Mouse (Mus musculus) NIH3T3 (cell line): ENCODE data around the gene Tubg2.
"Not testable (repeated sequence)": the region's sequence is repeated elsewhere in the genome, so short reads cannot be mapped to it uniquely, and the experiment has no call there.

Source experiments
- DNase-seq: peaks from one replicate; pipeline ENCODE4 v3.0.0-alpha.2; 2012; ENCODE audit warnings: low read depth

Tubg2 gene

DNA sequence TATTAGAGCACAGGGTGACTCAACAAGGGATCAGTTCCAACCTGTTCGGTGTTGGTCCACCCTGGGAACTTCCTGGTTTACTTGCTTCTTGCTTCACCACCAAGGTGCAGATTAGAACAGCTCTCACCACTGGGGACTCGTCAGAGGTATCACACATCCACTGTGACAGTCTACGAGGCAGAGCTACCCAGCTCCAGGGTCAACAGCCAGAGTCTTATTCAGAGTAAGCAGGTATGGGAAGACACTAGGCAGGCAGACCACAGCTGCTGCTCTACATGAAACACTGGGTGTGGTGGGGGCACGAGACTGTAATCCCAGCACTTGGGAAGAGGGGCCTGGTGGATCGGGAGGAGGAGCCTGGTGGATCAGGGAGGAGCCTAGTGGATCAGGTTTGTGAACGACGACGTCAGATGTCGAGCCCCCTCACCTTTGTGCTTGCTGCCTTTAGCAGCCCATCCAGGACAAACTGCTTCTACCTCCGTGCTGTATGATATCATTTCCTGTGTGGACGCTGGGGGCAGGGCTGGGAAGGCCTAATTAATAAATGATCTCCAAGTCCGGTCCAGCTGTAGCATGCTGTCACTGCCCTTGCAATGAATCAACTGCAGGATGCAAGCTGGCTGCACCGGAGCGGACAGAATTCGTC is 17.0 kb upstream of the Tubg2 start:
- DNase-seq: no peak

DNA sequence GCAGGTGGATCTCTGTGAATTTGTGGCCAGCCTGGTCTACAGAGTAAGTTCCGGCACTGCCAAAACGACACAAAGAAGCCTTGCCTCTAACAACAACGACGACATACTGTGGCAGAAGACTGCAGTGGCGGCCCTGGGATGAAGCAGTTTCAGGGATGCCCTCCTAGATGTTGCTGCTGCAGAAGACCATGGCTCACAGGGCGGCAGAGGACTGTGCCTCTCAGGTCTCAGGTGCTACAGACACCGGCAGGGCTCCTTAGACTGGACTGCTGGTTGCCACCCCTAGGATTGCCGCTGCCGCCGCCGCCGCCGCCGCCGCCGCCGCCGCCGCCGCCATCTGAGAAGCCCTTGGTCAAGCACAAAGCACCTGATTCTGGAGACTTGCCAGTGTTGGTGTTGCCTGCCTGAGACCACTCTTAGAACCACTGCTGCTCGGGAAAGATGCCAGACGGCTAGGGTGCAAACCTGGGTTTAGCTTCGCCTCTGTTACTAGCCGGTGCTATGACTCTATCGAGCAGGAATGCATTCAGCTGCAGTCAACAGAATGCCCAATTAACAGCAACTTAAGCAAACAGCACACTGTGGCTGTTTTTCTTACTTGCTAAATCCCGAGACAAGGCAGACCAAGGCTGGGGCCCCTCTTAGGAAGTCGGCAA is 15.4 kb upstream of the Tubg2 start:
- DNase-seq: peak; percentile 50

DNA sequence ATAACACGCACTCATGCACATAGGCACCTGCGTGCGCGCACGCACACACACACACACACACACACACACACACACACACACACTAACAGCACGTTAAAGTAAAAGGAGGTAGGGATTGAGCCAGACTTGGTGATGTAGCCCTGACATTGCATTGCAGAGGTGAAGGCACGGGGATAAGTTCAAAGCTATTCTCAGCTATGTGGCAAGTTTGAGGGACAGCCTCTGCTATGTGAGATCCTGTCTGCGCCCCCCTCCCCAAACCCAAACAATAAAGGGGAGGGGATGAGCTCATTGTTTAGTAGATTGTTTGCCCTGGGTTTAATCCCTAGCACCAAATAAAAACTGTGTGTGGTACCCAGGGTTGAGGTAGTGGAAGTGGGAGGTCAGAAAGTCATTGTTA is 14.6 kb upstream of the Tubg2 start:
- no peak for DNase-seq

DNA sequence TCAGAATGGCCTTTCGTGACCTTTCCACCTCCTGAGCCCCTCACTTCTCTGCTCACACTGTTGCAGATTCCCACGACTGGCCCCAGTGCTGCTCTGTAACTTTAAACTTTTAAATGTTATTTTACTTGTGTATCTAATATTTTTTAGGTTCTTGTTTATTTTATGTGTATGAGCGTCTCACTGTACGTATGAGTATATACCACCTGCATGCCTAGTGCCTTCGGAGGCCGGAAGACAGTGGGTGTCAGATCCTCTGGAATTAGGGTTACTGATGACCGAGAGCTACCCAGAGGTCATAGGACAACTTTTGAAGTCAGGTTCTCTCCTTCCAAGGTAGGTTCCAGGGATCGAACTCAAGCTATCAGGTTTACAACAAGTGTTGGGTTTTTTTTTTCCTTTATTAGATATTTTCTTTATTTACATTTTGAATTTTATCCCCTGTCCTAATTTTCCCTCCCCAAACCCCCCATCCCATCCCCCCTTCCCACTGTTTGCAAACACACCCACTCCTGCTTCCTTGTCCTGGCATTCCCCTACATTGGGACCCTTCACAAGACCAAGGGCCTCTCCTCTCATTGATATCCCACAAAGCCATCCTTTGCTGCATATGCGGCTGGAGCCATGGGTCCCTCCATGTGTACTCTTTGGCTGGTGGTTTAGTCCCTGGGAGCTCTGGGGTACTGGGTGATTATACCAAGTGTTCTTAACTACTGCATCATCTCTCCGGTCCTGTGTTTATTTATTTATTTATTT is 13.3 kb upstream of the Tubg2 start:
- no peak for DNase-seq

DNA sequence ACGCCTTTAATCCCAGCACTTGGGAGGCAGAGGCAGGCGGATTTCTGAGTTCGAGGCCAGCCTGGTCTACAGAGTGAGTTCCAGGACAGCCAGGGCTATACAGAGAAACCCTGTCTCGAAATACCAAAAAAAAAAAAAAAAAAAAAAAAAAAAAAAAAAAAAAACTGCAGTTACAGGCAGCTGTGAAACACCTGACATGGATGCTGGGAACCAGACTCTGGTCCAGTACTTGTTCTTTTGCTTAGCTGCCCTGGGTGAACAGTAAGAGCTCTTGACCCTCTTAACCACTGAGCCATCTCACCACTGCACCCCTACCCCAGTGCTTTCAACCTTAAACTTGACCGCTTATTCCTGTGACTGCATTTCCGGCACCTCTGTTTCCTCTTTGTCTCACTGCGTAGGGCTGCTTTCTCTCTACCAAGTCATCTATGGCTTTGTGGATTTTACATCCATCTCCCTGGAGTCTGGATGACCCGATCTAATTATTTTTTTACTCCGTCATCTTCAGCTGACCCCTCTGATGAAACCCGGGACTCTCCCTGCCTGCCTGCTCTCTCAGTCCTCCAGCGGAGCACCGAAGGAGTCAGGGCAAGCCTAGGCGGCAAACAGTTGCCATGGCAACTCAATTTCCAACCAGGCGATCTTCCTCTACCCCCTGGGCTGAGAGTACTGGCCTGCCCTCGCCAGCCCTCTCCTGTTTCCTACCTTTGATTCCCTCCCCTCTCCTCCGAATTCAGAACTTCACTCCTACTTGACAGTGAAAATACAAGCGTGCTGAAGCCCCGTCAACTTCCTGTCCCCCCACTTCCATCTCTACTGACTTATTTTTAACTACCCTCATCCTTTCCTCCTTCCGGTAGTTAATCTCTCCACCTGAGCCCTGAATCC is 12.1 kb upstream of the Tubg2 start:
- DNase-seq: no peak

DNA sequence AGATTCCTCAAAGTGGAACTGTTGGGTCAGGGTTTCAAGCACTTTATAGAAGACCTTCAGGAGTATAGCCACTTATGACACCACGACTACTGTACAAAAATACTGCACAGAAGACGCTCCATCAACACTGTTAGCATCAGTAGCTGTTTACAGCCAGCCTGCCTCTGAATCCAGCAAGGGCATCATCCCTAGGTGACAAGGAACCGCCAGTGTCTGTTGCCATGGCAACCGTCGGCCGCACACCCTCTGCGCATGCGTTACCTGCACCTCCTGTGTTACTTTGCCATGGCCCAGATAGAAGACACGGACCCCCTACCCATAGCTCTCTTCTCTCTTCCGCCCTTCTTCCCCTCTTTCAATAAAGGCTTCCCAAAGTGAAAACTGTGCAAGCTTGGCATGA is 9.3 kb upstream of the Tubg2 start:
- no peak for DNase-seq

DNA sequence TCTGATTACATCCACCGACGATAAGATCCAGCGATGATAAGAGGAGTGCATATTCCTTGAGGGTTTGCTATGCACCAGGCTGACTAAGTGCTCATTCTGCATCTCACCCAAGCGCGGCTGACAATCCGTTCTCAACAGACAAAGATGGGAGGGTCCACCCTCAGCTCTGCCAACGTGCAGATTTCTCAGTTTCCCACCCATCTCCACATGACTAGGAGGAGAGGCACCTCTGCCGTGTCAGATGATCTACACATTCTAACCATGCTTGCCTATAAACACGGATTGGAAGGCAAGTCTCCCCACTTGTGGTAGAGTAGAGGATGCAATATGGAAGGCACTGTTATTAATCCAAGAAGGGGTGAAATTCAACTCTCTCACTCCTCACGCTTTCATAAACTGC is 7.0 kb upstream of the Tubg2 start:
- DNase-seq: no peak

DNA sequence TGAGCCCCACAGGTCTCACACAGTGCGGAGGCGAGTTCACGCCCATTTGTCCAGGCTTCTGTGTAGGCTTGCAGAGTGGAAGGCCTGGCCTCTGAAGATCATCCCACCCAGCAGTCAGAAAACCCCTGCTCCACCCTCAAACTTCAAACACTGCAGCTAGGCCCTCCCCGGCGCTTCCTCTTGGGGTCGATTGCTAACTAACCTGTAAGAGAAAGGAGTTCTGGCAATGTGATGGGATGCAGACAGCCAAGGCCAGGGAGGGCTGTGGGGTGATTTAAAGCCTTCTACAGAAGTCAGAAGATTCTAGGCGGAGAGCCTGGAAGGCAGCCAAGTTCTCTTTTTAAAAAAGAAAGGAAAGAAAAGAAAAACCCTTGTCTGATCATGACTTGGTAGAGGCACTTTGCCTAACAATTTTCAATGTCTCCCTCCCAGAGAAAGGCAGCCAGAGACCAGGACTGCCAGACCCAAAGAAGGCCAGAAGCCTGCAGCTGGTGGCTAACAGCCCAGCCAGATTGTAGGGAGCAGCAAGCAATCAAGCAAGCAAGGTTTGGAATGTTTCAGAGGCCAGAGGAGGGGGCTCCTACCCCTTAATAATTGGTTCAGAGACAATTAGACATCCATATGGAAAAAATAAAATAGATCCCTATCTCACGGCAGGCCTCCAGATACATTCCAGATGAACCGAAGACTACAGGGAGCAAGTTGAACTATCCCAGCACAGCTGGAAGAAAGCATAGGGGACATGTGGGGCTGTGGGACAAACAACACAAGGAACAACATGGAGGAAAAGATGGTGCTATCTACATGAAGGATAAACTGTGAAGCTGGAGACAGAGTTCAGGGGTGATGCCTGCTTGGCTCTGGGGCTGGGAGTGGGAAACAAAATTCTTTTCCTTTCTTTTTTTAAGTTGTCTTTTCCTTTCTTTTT is 6.3 kb upstream of the Tubg2 start:
- peak; percentile 81 for DNase-seq

DNA sequence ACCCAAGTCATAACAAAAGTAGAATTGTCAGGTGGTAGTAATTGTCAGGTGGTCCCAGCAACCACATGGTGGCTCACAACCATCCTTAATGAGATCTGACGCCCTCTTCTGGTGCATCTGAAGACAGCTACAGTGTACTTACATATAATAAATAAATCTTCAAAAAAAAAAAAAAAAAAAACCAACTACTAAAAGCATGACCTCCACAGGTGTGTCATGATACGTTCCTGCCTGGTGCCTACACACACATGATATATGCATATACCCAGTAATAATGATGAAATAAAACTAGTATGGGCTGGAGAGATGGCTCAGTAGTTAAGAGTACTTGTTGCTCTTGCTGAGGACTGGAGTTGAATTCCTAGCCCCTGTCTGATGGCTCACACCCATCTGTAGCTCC is 4.6 kb upstream of the Tubg2 start:
- DNase-seq: no peak

DNA sequence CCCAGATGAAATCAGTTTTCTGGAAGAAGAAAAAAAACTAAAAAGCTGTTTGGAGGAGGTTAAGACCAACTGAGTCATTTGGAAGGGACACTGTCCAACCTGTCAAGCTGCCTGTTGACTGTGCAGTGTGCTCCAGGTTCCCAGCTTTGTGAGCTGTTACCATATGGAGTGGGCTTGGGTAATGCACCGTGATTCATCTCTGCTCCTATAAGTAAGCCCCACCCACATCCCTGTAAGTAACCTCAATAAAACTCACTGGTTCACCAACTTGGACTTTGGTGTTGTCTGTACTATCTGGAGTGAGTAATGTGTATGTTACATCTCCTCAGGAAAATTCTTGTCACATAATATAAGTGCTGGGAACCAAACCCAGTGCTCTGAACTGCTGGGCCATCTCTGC is 2.9 kb upstream of the Tubg2 start:
- DNase-seq: peak; percentile 67

DNA sequence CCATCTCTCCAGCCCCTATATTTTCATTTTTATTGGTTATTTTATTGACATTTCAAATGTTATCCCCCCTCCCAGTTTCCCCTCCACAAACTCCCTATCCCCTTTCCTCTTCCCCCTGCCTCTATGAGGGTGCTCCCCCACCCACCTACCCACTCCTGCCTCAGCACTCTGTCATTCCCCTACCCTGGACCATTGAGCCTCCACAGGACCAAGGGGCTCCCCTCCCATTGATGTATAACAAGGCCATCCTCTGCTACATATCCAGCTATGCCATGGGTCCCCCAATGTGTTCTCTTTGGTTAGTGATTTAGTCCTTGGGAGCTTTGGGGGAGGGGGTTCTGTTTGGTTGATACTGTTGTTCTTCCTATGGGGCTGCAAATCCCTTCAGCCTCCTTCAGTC is 1.1 kb upstream of the Tubg2 start:
- DNase-seq: no peak

DNA sequence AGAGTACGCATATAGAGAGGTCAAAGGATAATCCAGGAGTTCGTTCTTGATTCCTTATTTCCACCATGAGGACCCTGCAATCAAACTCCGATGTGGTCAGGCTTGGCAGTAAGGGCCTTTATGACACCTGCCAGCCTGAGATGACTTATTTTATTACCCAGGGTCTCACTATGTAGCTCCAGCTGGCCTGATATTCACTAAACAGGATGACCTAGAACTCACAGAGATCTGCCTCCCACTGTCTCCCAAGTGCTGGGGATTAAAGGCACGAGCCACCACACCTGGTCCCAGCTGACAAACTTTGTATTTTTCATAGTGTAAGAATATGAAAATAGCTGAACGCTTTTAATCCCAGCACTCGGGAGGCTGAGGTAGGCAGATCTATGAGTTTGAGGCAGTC is 556 bp upstream of the Tubg2 start:
- DNase-seq: no peak

DNA sequence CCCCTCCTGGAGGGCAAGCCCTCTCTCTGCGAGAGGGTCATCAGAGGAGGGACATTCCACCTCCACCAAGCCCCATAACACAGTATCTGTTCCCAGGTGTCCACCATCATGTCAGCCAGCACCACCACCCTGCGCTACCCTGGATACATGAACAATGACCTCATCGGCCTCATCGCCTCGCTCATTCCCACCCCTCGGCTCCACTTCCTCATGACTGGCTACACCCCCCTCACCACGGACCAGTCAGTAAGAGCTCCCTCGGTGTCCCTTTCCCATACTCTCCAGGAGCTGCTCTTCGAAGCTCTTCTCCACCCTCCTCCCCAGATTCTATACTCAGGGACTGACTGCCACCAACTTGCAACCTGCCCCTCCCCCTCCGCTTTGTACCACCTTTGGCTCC is 4.4 kb downstream of the Tubg2 start:
- not testable (repeated sequence) for DNase-seq

DNA sequence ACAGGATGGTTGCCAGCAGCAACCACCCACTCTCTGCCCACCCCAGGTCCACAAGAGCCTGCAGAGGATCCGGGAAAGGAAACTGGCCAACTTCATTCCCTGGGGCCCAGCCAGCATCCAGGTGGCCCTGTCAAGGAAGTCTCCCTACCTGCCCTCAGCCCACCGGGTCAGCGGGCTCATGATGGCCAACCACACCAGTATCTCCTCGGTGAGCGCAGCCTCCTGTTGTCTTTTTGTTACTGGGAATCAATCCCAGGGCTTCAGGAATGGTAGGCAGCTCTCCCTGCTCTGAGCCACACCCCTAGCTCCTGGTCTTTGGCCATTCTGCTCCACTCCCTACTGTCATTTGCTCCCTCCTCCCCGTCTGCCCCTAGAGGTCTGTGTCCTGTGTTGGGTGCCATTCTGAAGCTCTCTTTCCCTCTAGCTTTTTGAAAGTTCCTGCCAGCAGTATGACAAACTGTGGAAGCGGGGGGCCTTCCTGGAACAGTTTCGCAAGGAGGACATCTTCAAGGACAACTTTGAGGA is 5.3 kb downstream of the Tubg2 start:
- not testable (repeated sequence) for DNase-seq

DNA sequence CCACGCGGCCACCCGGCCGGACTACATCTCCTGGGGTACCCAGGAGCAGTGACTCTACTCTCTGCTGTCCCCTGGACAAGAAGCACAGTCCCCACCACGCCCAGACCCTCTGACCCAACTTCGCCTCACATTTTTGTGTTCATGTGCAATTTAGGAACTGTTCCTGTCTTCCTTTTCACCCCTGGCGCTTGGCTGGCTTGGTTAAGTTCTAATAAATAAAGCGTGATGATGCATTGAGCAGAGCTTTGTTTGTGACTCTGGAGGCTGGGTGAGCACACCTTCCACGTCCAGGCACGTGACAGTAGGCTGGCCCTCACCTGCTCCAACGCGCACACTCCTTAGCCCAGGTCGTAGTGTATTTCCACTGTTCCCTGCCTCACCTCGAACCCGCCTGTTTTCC is 5.8 kb downstream of the Tubg2 start:
- DNase-seq: no peak

DNA sequence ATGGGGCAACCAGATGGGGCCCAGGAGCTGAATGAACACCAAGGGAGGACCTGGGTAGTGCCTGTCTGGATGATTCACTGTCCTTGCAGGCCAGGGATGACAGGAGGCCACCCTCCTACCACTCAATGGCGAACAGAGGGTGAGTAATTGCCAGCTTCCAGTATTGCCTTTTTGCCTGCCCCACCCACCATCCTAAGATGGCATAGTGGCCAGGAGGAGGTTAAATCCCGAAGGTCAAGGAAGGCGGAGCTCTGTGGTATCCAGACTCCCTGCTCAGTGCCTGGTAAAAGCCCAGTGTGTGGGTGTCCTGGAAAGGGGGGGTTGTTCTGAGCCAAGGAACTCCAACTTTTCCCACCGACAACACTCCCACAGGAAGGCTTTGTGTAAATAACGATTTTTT is 6.6 kb downstream of the Tubg2 start:
- DNase-seq: no peak

DNA sequence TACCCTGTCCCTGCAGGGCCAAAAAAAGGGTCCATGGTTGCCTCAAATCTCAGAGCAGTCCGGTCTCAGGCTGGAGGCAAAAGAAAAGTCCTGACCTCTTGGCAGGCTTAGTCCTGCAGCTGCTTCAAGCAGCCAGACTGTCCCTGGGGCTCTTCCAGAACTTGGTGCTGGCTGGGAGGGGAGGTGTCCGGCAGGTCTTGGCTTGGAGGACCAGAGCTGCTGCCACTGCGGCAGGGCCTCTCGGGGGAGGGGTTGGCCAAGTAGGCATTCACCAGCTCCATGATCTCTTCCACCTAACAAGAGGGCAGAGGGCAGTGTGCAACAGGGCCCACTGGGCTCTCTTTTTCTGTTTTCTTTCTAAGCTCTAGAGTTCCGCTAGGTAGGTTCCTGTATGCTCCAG is 7.1 kb downstream of the Tubg2 start:
- peak; percentile 38 for DNase-seq

DNA sequence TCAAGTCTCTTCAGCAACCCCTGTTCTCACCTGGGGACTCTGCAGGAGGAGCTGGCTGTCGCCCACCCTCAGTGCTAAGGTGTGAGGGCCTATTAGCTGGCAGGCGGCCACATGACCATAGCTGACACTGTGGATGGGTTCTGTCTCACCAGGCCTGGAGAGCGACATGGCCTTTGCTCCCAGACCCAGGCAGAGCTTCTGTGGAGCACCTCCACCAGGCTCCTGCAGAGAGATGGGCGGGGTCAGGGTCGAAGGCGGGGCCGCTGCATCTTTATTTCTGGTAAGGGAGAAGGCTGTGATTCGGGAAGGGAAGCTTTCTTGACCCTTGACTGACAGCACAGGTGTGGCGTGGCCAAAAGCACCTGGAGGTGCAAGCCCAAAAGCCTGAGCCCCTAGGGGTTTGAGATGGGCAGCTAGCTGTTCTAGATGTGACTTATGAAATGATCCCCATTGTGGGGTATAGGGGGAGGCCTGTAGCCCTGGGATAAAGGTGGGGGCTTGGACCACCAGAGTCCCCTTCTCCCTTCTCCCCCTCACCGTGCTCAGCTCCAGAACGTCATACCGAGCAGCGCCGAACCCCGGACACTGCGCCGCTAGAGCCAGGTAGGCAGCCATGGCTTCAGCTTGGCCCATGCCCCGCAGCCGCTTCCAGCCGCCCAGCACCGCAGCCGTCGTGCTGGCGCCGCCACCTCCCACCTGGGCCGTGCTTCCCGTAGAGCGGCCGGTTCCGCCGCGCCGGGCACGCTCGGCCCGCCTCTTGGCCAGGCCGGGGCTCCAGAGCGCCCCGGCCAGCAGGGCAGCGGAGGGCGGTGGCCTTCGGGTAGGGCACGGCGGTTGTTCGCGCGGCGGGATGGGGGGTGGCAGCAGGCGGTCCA is 8.0 kb downstream of the Tubg2 start:
- no peak for DNase-seq

DNA sequence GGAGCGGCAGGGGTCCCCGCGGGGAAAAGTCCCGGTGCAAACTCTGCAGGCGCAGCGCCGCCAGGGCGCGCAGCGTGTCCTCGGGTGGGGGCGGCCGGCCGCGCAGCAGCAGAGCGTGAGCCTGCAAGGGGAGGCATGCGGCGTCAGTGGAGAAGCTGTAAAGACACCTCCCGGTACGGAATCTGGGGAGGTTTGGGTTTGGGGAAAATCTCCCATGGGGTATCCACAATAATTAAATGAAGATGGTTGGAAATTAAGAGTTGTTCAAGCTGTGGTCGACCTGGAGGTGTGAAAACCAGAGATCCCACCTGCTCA is 8.6 kb downstream of the Tubg2 start:
- no peak for DNase-seq
